Mouse (Mus musculus): ENCODE data around the gene Khk. TPM values are rescaled to one million over a fixed set of nuclear protein-coding genes. Genes with fewer than 3 reads are reported as not detected.

The Khk gene
- polyA plus RNA-seq, 1 experiment from 2014 or later, result 45.3 TPM

- in situ Hi-C loops (cut with MboI; ENCODE audit: low pct_unique_long_range_greater_than_20kb), result no loop called here
- no peak for DNase-seq (ENCODE audit: low read depth, low spot score)
- no peaks in the 10 kb centered on the region for H3K27me3 ChIP-seq
- no peak for TF ChIP-seq CTCF (IDR thresholded peaks at IDR 0.05)
- no peak for ATAC-seq
- ChIA-PET CTCF (interaction anchor here (3.7 kb wide), 1 partner anchor 18 kb away, joined by 12 read pairs; no protein-coding TSS in a partner anchor), POLR2A (interaction anchor here (0.6 to 3.7 kb wide), 5 partner anchors 9 to 51 kb away, joined by 3 to 28 read pairs (median 4); partner anchors contain the start of gene Preb)
Observed at GRCm38 (mm10) chr5:30948620-30949019, 27.4 kb downstream of the Khk start.

GRCm38 (mm10) chr5:30949654-30950326 is 28.6 kb downstream of the Khk start:
- CTCF ChIA-PET, result interaction anchor here (0.8 to 3.7 kb wide), 8 partner anchors 10 to 80 kb away, joined by 3 to 12 read pairs (median 4); partner anchors contain the start of gene Preb
- peak; percentile 66 for DNase-seq (ENCODE audit: low read depth, low spot score)
- POLR2A ChIA-PET, result interaction anchor here (0.9 to 3.7 kb wide), 7 partner anchors 10 to 114 kb away, joined by 3 to 28 read pairs (median 3); partner anchors contain the start of gene Preb
- peak; percentile 67 for ATAC-seq
- no peaks in the 10 kb centered on the region for H3K27me3 ChIP-seq
- in situ Hi-C loops (cut with MboI; ENCODE audit: low pct_unique_long_range_greater_than_20kb), result no loop called here
- no peak for TF ChIP-seq CTCF (IDR thresholded peaks at IDR 0.05)

- ATAC-seq (no peak), DNase-seq (ENCODE audit: low read depth, low spot score) (no peak)
- no peaks in the 10 kb centered on the region for H3K27me3 ChIP-seq
- in situ Hi-C loops (cut with MboI; ENCODE audit: low pct_unique_long_range_greater_than_20kb), result no loop called here
- POLR2A ChIA-PET, result interaction anchor here (0.9 to 3.7 kb wide), 4 partner anchors 10 to 114 kb away, joined by 3 to 28 read pairs (median 4); partner anchors contain the start of gene Preb
- CTCF ChIA-PET, result interaction anchor here (0.8 to 3.7 kb wide), 8 partner anchors 9 to 79 kb away, joined by 3 to 12 read pairs (median 4); partner anchors contain the start of gene Preb
- TF ChIP-seq CTCF (IDR thresholded peaks at IDR 0.05), result no peak
Observed at GRCm38 (mm10) chr5:30950451-30950850, 29.2 kb downstream of the Khk start.

GRCm38 (mm10) chr5:30950922-30951321 is 29.7 kb downstream of the Khk start:
- ChIA-PET POLR2A (interaction anchor here (3.7 kb wide), 1 partner anchor 9 kb away, joined by 28 read pairs; the partner anchor contains the start of gene Preb), CTCF (interaction anchor here (1.3 to 3.7 kb wide), 6 partner anchors 9 to 79 kb away, joined by 3 to 12 read pairs (median 6); partner anchors contain the start of gene Preb)
- no peaks in the 10 kb centered on the region for H3K27me3 ChIP-seq
- no peak for TF ChIP-seq CTCF (IDR thresholded peaks at IDR 0.05)
- ATAC-seq, result no peak
- no peak for DNase-seq (ENCODE audit: low read depth, low spot score)
- in situ Hi-C loops (cut with MboI; ENCODE audit: low pct_unique_long_range_greater_than_20kb), result no loop called here

GRCm38 (mm10) chr5:30951706-30952105 is 30.5 kb downstream of the Khk start:
- ChIA-PET POLR2A (interaction anchor here (0.5 to 1.3 kb wide), 2 partner anchors 13 to 171 kb away, joined by 3 to 4 read pairs; no protein-coding TSS in a partner anchor), CTCF (no interaction called here)
- TF ChIP-seq CTCF (IDR thresholded peaks at IDR 0.05), result no peak
- H3K27me3 ChIP-seq, result no peaks in the 10 kb centered on the region
- ATAC-seq (no peak), DNase-seq (ENCODE audit: low read depth, low spot score) (no peak)
- in situ Hi-C loops (cut with MboI; ENCODE audit: low pct_unique_long_range_greater_than_20kb), result no loop called here

GRCm38 (mm10) chr5:30952551-30952950 is 31.3 kb downstream of the Khk start:
- no peak for TF ChIP-seq CTCF (IDR thresholded peaks at IDR 0.05)
- POLR2A ChIA-PET, result interaction anchor here (1.3 kb wide), 1 partner anchor 12 kb away, joined by 4 read pairs; no protein-coding TSS in a partner anchor
- no peak for DNase-seq (ENCODE audit: low read depth, low spot score)

GRCm38 (mm10) chr5:30954065-30954464 is 32.8 kb downstream of the Khk start:
- ATAC-seq, result no peak
- ChIA-PET POLR2A (interaction anchor here (1.0 kb wide), 1 partner anchor 66 kb away, joined by 3 read pairs; the partner anchor contains the start of gene Agbl5), CTCF (interaction anchor here (2.1 kb wide), 1 partner anchor 24 kb away, joined by 6 read pairs; no protein-coding TSS in a partner anchor)
- no peak for DNase-seq (ENCODE audit: low read depth, low spot score)
- in situ Hi-C loops (cut with MboI; ENCODE audit: low pct_unique_long_range_greater_than_20kb), result no loop called here
- TF ChIP-seq CTCF (IDR thresholded peaks at IDR 0.05), result no peak
- no peaks in the 10 kb centered on the region for H3K27me3 ChIP-seq

More at GRCm38 (mm10) chr5:30952551-30952950, 31.3 kb downstream of the Khk start:
- in situ Hi-C loops (cut with MboI; ENCODE audit: low pct_unique_long_range_greater_than_20kb), result no loop called here
- H3K27me3 ChIP-seq, result no peaks in the 10 kb centered on the region
- ATAC-seq, result no peak
- CTCF ChIA-PET, result interaction anchor here (1.3 to 2.1 kb wide), 2 partner anchors 11 to 23 kb away, joined by 4 to 6 read pairs; no protein-coding TSS in a partner anchor

GRCm38 (mm10) chr5:30954556-30954955 is 33.3 kb downstream of the Khk start:
- CTCF ChIA-PET, result interaction anchor here (1.3 kb wide), 2 partner anchors 9 to 16 kb away, joined by 4 to 5 read pairs; no protein-coding TSS in a partner anchor
- ATAC-seq (no peak), DNase-seq (ENCODE audit: low read depth, low spot score) (no peak)
- no peak for TF ChIP-seq CTCF (IDR thresholded peaks at IDR 0.05)
- POLR2A ChIA-PET, result interaction anchor here (1.0 to 1.5 kb wide), 2 partner anchors 33 to 67 kb away, joined by 3 to 4 read pairs; partner anchors contain the start of genes Agbl5 and Khk
- in situ Hi-C loops (cut with MboI; ENCODE audit: low pct_unique_long_range_greater_than_20kb), result no loop called here
- H3K27me3 ChIP-seq, result no peaks in the 10 kb centered on the region

- no peaks in the 10 kb centered on the region for H3K27me3 ChIP-seq
- in situ Hi-C loops (cut with MboI; ENCODE audit: low pct_unique_long_range_greater_than_20kb), result no loop called here
- DNase-seq (ENCODE audit: low read depth, low spot score) (no peak), ATAC-seq (no peak)
- POLR2A ChIA-PET, result interaction anchor here (1.2 to 1.5 kb wide), 2 partner anchors 11 to 34 kb away, joined by 4 read pairs; partner anchors contain the start of gene Khk
- TF ChIP-seq CTCF (IDR thresholded peaks at IDR 0.05), result no peak
- CTCF ChIA-PET, result interaction anchor here (0.8 to 1.3 kb wide), 4 partner anchors 8 to 36 kb away, joined by 3 to 5 read pairs (median 4); no protein-coding TSS in a partner anchor
Observed at GRCm38 (mm10) chr5:30955751-30956150, 34.5 kb downstream of the Khk start.

GRCm38 (mm10) chr5:30957891-30958290 is 36.7 kb downstream of the Khk start:
- TF ChIP-seq CTCF (IDR thresholded peaks at IDR 0.05), result no peak

More at GRCm38 (mm10) chr5:30957891-30958290, 36.7 kb downstream of the Khk start:
- ATAC-seq (no peak), DNase-seq (ENCODE audit: low read depth, low spot score) (no peak)
- in situ Hi-C loops (cut with MboI; ENCODE audit: low pct_unique_long_range_greater_than_20kb), result no loop called here
- ChIA-PET CTCF (interaction anchor here (2.7 kb wide), 1 partner anchor 37 kb away, joined by 10 read pairs; the partner anchor contains the start of gene Khk), POLR2A (interaction anchor here (0.9 kb wide), 1 partner anchor 10 kb away, joined by 3 read pairs; no protein-coding TSS in a partner anchor)
- H3K27me3 ChIP-seq, result no peaks in the 10 kb centered on the region
